Mouse (Mus musculus) cerebellum, adult 9-11 months (tissue): ENCODE results near the gene Phospho1.
"Not testable (repeated sequence)": the region's sequence is repeated elsewhere in the genome, so short reads cannot be mapped to it uniquely, and the experiment has no call there.

Experiments used
- DNase-seq: peaks from one replicate; pipeline ENCODE4 v3.0.0; 2022

The Phospho1 gene

GRCm38 (mm10) chr11:95869442-95869841 lies 45.1 kb downstream of the Phospho1 start:
- no peak for DNase-seq

GRCm38 (mm10) chr11:95869918-95870470 lies 45.7 kb downstream of the Phospho1 start:
- DNase-seq: no peak

DNA sequence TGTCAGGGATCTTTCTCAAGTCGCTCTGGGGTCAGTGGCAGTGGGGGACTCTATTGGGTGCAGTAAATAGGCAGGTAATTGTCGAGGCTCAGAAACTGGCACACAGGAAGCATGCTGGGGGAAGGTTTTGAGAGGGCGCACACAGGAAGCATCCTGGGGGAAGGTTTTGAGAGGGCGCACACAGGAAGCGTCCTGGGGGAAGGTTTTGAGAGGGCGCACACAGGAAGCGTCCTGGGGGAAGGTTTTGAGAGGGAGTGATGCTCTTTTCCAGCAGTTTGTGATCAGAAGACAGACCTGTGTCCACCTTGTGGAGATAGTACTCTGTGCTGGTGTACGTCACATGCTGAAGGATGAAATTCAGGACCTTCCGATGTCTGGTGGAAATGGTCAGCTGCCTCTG lies 51.5 kb downstream of the Phospho1 start:
- DNase-seq: no peak

DNA sequence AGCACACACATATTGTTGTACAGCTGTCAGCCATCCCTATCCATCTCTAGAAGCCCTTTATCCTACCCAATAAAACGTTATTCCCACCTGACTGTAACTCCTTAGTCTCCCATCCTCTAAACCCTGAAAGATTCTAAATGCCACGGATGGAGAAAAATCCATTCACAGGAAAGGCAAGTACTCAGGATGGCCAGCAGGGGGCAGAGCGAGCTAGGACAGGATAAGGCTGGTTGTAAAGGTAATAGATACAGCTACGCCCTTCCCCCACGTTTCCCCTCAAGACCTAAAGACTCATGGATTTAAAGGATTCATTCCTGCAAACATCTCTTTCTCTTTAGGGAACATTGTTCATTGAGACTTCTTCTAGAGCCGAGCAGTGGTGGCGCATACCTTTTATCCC lies 52.0 kb downstream of the Phospho1 start:
- DNase-seq: no peak

DNA sequence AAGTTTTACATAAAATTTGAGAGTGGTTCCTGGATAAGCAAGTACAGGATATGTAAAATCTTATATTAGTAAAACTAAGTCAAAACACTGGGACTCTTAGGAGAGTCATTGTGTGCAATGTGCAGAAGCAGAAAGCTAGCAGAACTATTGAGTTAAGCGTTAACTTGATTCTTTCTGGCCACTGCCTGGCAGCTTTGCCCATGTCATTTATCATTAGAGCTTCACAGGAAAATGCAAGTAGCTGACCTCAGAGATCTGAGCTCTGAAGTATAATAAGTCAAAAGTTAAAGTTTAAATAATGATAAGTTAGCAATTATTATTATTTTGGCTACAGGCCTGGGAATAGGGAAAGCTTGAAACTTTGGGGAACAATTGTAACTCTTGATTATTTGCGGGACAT lies 55.6 kb downstream of the Phospho1 start:
- not testable (repeated sequence) for DNase-seq
